Mouse (Mus musculus) cerebellum, postnatal 14 days (tissue): ENCODE results near the gene Tulp1.
"Not testable (repeated sequence)": the region's sequence is repeated elsewhere in the genome, so short reads cannot be mapped to it uniquely, and the experiment has no call there.

Experiments
- DNase-seq, 2 experiments: peaks; one replicate each; pipeline ENCODE4 v3.0.0; 2021; ENCODE audit warnings: mixed read lengths in 2 of 2

The Tulp1 gene

GRCm38 (mm10) chr17:28365122-28365521 is at the start of gene Tulp1:
Tulp1 (minus strand) TSS chr17:28365222.
- DNase-seq, result no peak

GRCm38 (mm10) chr17:28411381-28411960 is 46.4 kb upstream of the Tulp1 start:
- DNase-seq, result no peak

- DNase-seq, result no peak
These were observed 45.7 kb upstream of the Tulp1 start for GRCm38 (mm10) chr17:28410731-28411130.

- DNase-seq, result no peak
These were observed 43.4 kb upstream of the Tulp1 start for GRCm38 (mm10) chr17:28408251-28408918.

GRCm38 (mm10) chr17:28407418-28408250 is 42.6 kb upstream of the Tulp1 start:
- peak; percentile 85 for DNase-seq

GRCm38 (mm10) chr17:28406471-28406870 is 41.4 kb upstream of the Tulp1 start:
- DNase-seq, result peak in 1 of 2 experiments; percentile 16

- not testable (repeated sequence) for DNase-seq
These were observed 39.7 kb upstream of the Tulp1 start for GRCm38 (mm10) chr17:28404745-28405144.

GRCm38 (mm10) chr17:28404301-28404700 is 39.3 kb upstream of the Tulp1 start:
- no peak for DNase-seq

GRCm38 (mm10) chr17:28394994-28395393 is 30.0 kb upstream of the Tulp1 start:
- DNase-seq, result no peak

- DNase-seq, result no peak
These were observed 29.2 kb upstream of the Tulp1 start for GRCm38 (mm10) chr17:28394051-28394765.

- no peak for DNase-seq
These were observed 26.8 kb upstream of the Tulp1 start for GRCm38 (mm10) chr17:28391568-28392432.

GRCm38 (mm10) chr17:28388534-28388933 is 23.5 kb upstream of the Tulp1 start:
- DNase-seq, result no peak

- DNase-seq, result peak; percentile 95
These were observed 21.3 kb upstream of the Tulp1 start for GRCm38 (mm10) chr17:28386150-28386905.

GRCm38 (mm10) chr17:28384298-28384697 is 19.3 kb upstream of the Tulp1 start:
- DNase-seq, result peak; percentile 28 to 45

GRCm38 (mm10) chr17:28380255-28380654 is 15.2 kb upstream of the Tulp1 start:
- DNase-seq, result no peak

- no peak for DNase-seq
These were observed 10.6 kb upstream of the Tulp1 start for GRCm38 (mm10) chr17:28375592-28376061.

GRCm38 (mm10) chr17:28374494-28374893 is 9.5 kb upstream of the Tulp1 start:
- DNase-seq, result no peak

GRCm38 (mm10) chr17:28373821-28374220 is 8.8 kb upstream of the Tulp1 start:
- peak; percentile 47 to 61 for DNase-seq

GRCm38 (mm10) chr17:28371941-28372340 is 6.9 kb upstream of the Tulp1 start:
- DNase-seq, result no peak

GRCm38 (mm10) chr17:28371286-28371685 is 6.3 kb upstream of the Tulp1 start:
- DNase-seq, result no peak

GRCm38 (mm10) chr17:28369056-28369455 is 4.0 kb upstream of the Tulp1 start:
- no peak for DNase-seq
